30 mouse cellular contexts compared by ENCODE assay signal in genomic region chr8:11704716-11705420, GRCm38 (mm10). TPM values are rescaled to one million over a fixed set of nuclear protein-coding genes. Genes with fewer than 3 reads are reported as not detected.
A peak's percentile ranks its signal among the peaks of the same experiment; 100 is the strongest.
DNase-seq lines count a peak whose midpoint lies in the region; ATAC-seq and TF ChIP-seq lines count a peak whose summit lies in the region.
"Had no signal": no experiment of that assay in that cellular context is flagged by ENCODE, and none has a peak within 500 bp of the region (broad histone marks: within the 10 kb centered on the region; RNA-seq: fewer than 3 reads in every experiment).

No protein-coding gene starts in this region.

- TF ChIP-seq POLR2A in heart, adult 2 months (IDR thresholded peaks at IDR 0.05; ENCODE audit: insufficient read depth, low read depth, low read length): no peak

- intact Hi-C loops in heart, adult 2 months (cut with DNase I): loop anchor here (5.0 to 10.0 kb wide), 4 partner anchors 73 to 250 kb away; partner anchors contain the start of gene Cars2
- intact Hi-C loops in heart, postnatal 10 days (cut with DNase I): loop anchor here (5.0 kb wide), 2 partner anchors 73 to 88 kb away; no protein-coding TSS in a partner anchor
- intact Hi-C loops in heart, postnatal 25 days (cut with DNase I): loop anchor here (5.0 kb wide), 3 partner anchors 73 to 198 kb away; no protein-coding TSS in a partner anchor

- no peaks in the 10 kb centered on the region for H3K9me3 ChIP-seq in heart, embryonic 15.5 days (replicated peaks)
- no peaks in the 10 kb centered on the region for H3K9me3 ChIP-seq in lung, embryonic 16.5 days (ENCODE audit: control insufficient read depth, low read length)
- H3K9me3 ChIP-seq: embryonic facial prominence, embryonic 12.5 days; forebrain, embryonic 13.5 days; limb, embryonic 13.5 days; liver, embryonic 15.5 days; midbrain, embryonic 13.5 days had no signal

- no peak overlapping the region for H3K4me2 ChIP-seq in heart, embryonic 15.5 days
- no peak overlapping the region for H3K4me2 ChIP-seq in lung, embryonic 16.5 days (ENCODE audit: low read depth, low read length)
- H3K4me2 ChIP-seq: embryonic facial prominence, embryonic 12.5 days; forebrain, embryonic 13.5 days; hindbrain, embryonic 14.5 days; limb, embryonic 13.5 days; liver, embryonic 15.5 days; midbrain, embryonic 13.5 days had no signal

- no peaks in the 10 kb centered on the region for H3K36me3 ChIP-seq in heart, adult 2 months (ENCODE audit: control insufficient read depth, insufficient read depth, low read length)
- no peaks in the 10 kb centered on the region for H3K36me3 ChIP-seq in heart, embryonic 15.5 days
- no peaks in the 10 kb centered on the region for H3K36me3 ChIP-seq in lung, embryonic 16.5 days (ENCODE audit: control insufficient read depth, insufficient read depth, low read length)
- H3K36me3 ChIP-seq: embryonic facial prominence, embryonic 12.5 days; limb, embryonic 13.5 days; liver, embryonic 15.5 days; midbrain, embryonic 13.5 days had no signal

- no peak overlapping the region for H3K9ac ChIP-seq in heart, adult 2 months (ENCODE audit: low read depth, low read length)
- no peak overlapping the region for H3K9ac ChIP-seq in heart, embryonic 15.5 days
- H3K9ac ChIP-seq in lung, embryonic 16.5 days (ENCODE audit: low read length): no peak overlapping the region
- H3K9ac ChIP-seq: embryonic facial prominence, embryonic 12.5 days; forebrain, embryonic 13.5 days; hindbrain, embryonic 14.5 days; limb, embryonic 13.5 days; liver, embryonic 15.5 days; midbrain, embryonic 13.5 days had no signal

- H3K27me3 ChIP-seq in heart, adult 2 months (ENCODE audit: control insufficient read depth, insufficient read depth, low read length): no peaks in the 10 kb centered on the region
- 0 out of 2 replicates have a peak, but pooled peaks cover 3% of the 10 kb centered on the region for H3K27me3 ChIP-seq in heart, embryonic 15.5 days
- peaks cover 3% of the 10 kb centered on the region; the same call in 1 of the 2 replicates for H3K27me3 ChIP-seq in lung, embryonic 16.5 days (ENCODE audit: control insufficient read depth, insufficient read depth, low read depth, low read length)
- H3K27me3 ChIP-seq: forebrain, embryonic 13.5 days had no signal

- peaks cover 4% of the 10 kb centered on the region for H3K4me1 ChIP-seq in heart, adult 2 months (ENCODE audit: control insufficient read depth, insufficient read depth, low read length)
- peaks cover 44% of the 10 kb centered on the region for H3K4me1 ChIP-seq in heart, embryonic 15.5 days (replicated peaks)
- H3K4me1 ChIP-seq in lung, embryonic 16.5 days (replicated peaks; ENCODE audit: control insufficient read depth, insufficient read depth, low read length): peaks cover 4% of the 10 kb centered on the region

- H3K79me2 ChIP-seq in heart, adult 2 months (replicated peaks; ENCODE audit: control insufficient read depth, insufficient read depth, low read length): no peaks in the 10 kb centered on the region

- DNase-seq in heart, adult 2 months: no peak
- DNase-seq in heart, postnatal 10 days: no peak
- no peak for DNase-seq in heart, postnatal 25 days (ENCODE audit: low spot score)
- no peak for DNase-seq in lung, postnatal 25 days (ENCODE audit: low spot score)
- no peak for DNase-seq in left cerebral cortex, adult 9 months (ENCODE audit: low spot score in 2 of 2)
- no peak for DNase-seq in frontal cortex, postnatal 36 days (ENCODE audit: low spot score in 2 of 2)
- DNase-seq: cerebellum, adult 2 months; cerebellum, postnatal 25 days; kidney, adult 18-20 months; spleen, adult 18-20 months had no signal

- no peak overlapping the region for H3K4me3 ChIP-seq in heart, adult 2 months
- no peak overlapping the region for H3K4me3 ChIP-seq in heart, embryonic 15.5 days
- no peak overlapping the region for H3K4me3 ChIP-seq in lung, embryonic 16.5 days (ENCODE audit: low read length)
- H3K4me3 ChIP-seq: embryonic facial prominence, embryonic 12.5 days; erythroblast, embryonic 14.5 days; forebrain, embryonic 13.5 days; limb, embryonic 13.5 days; liver, embryonic 15.5 days; midbrain, embryonic 13.5 days had no signal

- TF ChIP-seq CTCF in heart, adult 2 months (IDR thresholded peaks at IDR 0.05): no peak

- no peak for TF ChIP-seq EP300 in heart, adult 2 months (IDR thresholded peaks at IDR 0.05; ENCODE audit: insufficient read depth, low read depth, low read length)

- no peak for ATAC-seq in heart, embryonic 15.5 days (replicated peaks; ENCODE audit: insufficient number of reproducible peaks, insufficient read depth, low FRiP score, low read depth)
- no peak for ATAC-seq in lung, embryonic 16.5 days (ENCODE audit: low read depth)
- ATAC-seq: CD4-positive, CD25-positive, alpha-beta regulatory T cell, adult 4 months; forebrain, embryonic 13.5 days; inflammation-experienced regulatory T-cells, adult 6 months; midbrain, embryonic 13.5 days had no signal

- H3K27ac ChIP-seq in heart, adult 2 months: peak overlapping the region; percentile 78
- H3K27ac ChIP-seq in heart, embryonic 15.5 days: peak overlapping the region; percentile 93
- H3K27ac ChIP-seq in lung, embryonic 16.5 days (ENCODE audit: low read length): peak overlapping the region; percentile 59
- H3K27ac ChIP-seq: embryonic facial prominence, embryonic 12.5 days; forebrain, embryonic 13.5 days; hindbrain, embryonic 14.5 days; limb, embryonic 13.5 days; liver, embryonic 15.5 days; midbrain, embryonic 13.5 days had no signal

- WGBS in heart, adult 2 months: 51% methylated on average over 6 of the region's 6 CpGs
- 54% methylated on average over 6 of the region's 6 CpGs for WGBS in heart, embryonic 15.5 days
- WGBS in lung, embryonic 16.5 days: 59% methylated on average over 6 of the region's 6 CpGs

RNA-seq across cellular contexts. Expression of gene 1700016D06Rik, which starts 4.0 kb away (rescaled TPM):
- not detected for total RNA-seq in heart, adult 2 months (2021)
- not detected in 2 replicates for polyA plus RNA-seq in heart, adult 2 months (2012; rRNA removed)
- total RNA-seq in heart, postnatal 10 days (2021): not detected
- not detected in 2 replicates for polyA plus RNA-seq in heart, embryonic 15.5 days (2015; fragmentation: Nextera tagmentation; extraction: Ambion mirVana)
- total RNA-seq in heart, postnatal 25 days (2021): not detected
- polyA plus RNA-seq in lung, embryonic 16.5 days (2015; fragmentation: Nextera tagmentation; extraction: Ambion mirVana): not detected in 2 replicates
- total RNA-seq: adrenal gland, postnatal 14 days; gastrocnemius, adult 8-10 months; granulocyte monocyte progenitor cell, adult 5-6 weeks; left cerebral cortex, postnatal 25 days; megakaryocyte, adult 5-6 weeks; MEL had no signal
- polyA plus RNA-seq: cerebellum, adult 2 months; embryonic facial prominence, embryonic 12.5 days; erythroblast, embryonic 14.5 days; forebrain, embryonic 13.5 days; hindbrain, embryonic 14.5 days; inflammation-experienced regulatory T-cells, adult 6 months; kidney, embryonic 16.5 days; liver, embryonic 15.5 days; neural tube, embryonic 11.5 days; thymus, postnatal 0 days had no signal

RNA-seq across cellular contexts. Expression of gene Arhgef7, which starts 22.7 kb away (rescaled TPM):
- 100 to 1,000 TPM; 114 to 117 TPM for total RNA-seq in heart, adult 2 months (2021)
- polyA plus RNA-seq in heart, adult 2 months (2012; rRNA removed): 59.7 and 68.7 TPM in 2 replicates
- 100 to 1,000 TPM; 174 to 190 TPM for total RNA-seq in heart, postnatal 10 days (2021)
- polyA plus RNA-seq in heart, embryonic 15.5 days (2015; fragmentation: Nextera tagmentation; extraction: Ambion mirVana): 59.9 and 67.6 TPM in 2 replicates
- 100 to 1,000 TPM; 153 to 155 TPM for total RNA-seq in heart, postnatal 25 days (2021)
- 39.6 and 40.1 TPM in 2 replicates for polyA plus RNA-seq in lung, embryonic 16.5 days (2015; fragmentation: Nextera tagmentation; extraction: Ambion mirVana)
